Mouse (Mus musculus) heart, postnatal 36 days (tissue): Measurements from ENCODE around the gene Rictor. TPM values are rescaled to one million over a fixed set of nuclear protein-coding genes. Genes with fewer than 3 reads are reported as not detected.

Experiments used
- total RNA-seq, 2 experiments: library from RNA; stranded (reverse); gene quantifications; 2 replicates each; pipeline ENCODE4 v1.2.3; 2021

The Rictor gene
- total RNA-seq, 2 experiments from 2014 or later = 15.0 to 15.2 TPM

Other genes with a start within 250 kb of the Rictor start
- 10 to 100 TPM; 23.4 to 49.7 TPM for gene Fyb, start 185.5 kb upstream of the Rictor start, total RNA-seq
- 10 to 100 TPM; 10.3 to 10.4 TPM for gene Osmr, start 166.6 kb downstream of the Rictor start, total RNA-seq